Mouse (Mus musculus): Measurements from ENCODE around the gene Cacna1f.

Cacna1f gene

GRCm38 (mm10) chrX:7606783-7607182 lies at the start of gene Cacna1f:
Cacna1f (plus strand) TSS chrX:7607083.
- no peak for DNase-seq

GRCm38 (mm10) chrX:7563076-7563475 lies 43.8 kb upstream of the Cacna1f start:
- DNase-seq: no peak

GRCm38 (mm10) chrX:7566352-7566751 lies 40.5 kb upstream of the Cacna1f start:
- DNase-seq: no peak

GRCm38 (mm10) chrX:7567491-7567890 lies 39.4 kb upstream of the Cacna1f start:
- DNase-seq: no peak

GRCm38 (mm10) chrX:7570481-7571175 lies 36.3 kb upstream of the Cacna1f start:
- no peak for DNase-seq

GRCm38 (mm10) chrX:7571565-7572136 lies 35.2 kb upstream of the Cacna1f start:
- no peak for DNase-seq

- peak in 1 of 2 experiments; percentile 9 for DNase-seq
Observed at GRCm38 (mm10) chrX:7572466-7572865, 34.4 kb upstream of the Cacna1f start.

GRCm38 (mm10) chrX:7573176-7574086 lies 33.5 kb upstream of the Cacna1f start, which contains the start of gene Foxp3:
Foxp3 (plus strand) TSS chrX:7573644.
- DNase-seq: peak in 1 of 2 experiments; percentile 20

- peak; percentile 91 to 95 for DNase-seq
Observed at GRCm38 (mm10) chrX:7574087-7574884, 32.6 kb upstream of the Cacna1f start, which contains the start of gene Ppp1r3f. Ppp1r3f (minus strand) TSS chrX:7574283.

- no peak for DNase-seq
Observed at GRCm38 (mm10) chrX:7574885-7575231, 32.0 kb upstream of the Cacna1f start.

GRCm38 (mm10) chrX:7581151-7581550 lies 25.7 kb upstream of the Cacna1f start:
- no peak for DNase-seq

GRCm38 (mm10) chrX:7583881-7584280 lies 23.0 kb upstream of the Cacna1f start:
- DNase-seq: no peak

- peak in 1 of 2 experiments; percentile 39 for DNase-seq
Observed at GRCm38 (mm10) chrX:7586356-7586755, 20.5 kb upstream of the Cacna1f start.

- no peak for DNase-seq
Observed at GRCm38 (mm10) chrX:7595371-7595770, 11.5 kb upstream of the Cacna1f start.

- DNase-seq: no peak
Observed at GRCm38 (mm10) chrX:7604004-7604403, 2.9 kb upstream of the Cacna1f start.

GRCm38 (mm10) chrX:7604879-7605574 lies 1.9 kb upstream of the Cacna1f start, which contains the start of gene Ccdc22:
Ccdc22 (minus strand) TSS chrX:7605517.
- peak; percentile 70 to 80 for DNase-seq

GRCm38 (mm10) chrX:7605575-7605941 lies 1.3 kb upstream of the Cacna1f start:
- DNase-seq: no peak

GRCm38 (mm10) chrX:7610035-7610434 lies 3.2 kb downstream of the Cacna1f start:
- DNase-seq: no peak

GRCm38 (mm10) chrX:7610536-7611258 lies 3.8 kb downstream of the Cacna1f start:
- DNase-seq: no peak

- DNase-seq: no peak
Observed at GRCm38 (mm10) chrX:7617889-7618551, 11.1 kb downstream of the Cacna1f start.

GRCm38 (mm10) chrX:7632560-7632959 lies 25.7 kb downstream of the Cacna1f start:
- DNase-seq: no peak
